Mouse (Mus musculus) brown adipose tissue, adult 24 weeks (tissue): Measurements from ENCODE around the gene Prkcsh. TPM values are rescaled to one million over a fixed set of nuclear protein-coding genes. Genes with fewer than 3 reads are reported as not detected.

Source experiments
- H3K27ac ChIP-seq: fragments of 200-500 bp; replicated peaks from 2 replicates; pipeline ENCODE4 v1.5.1; 2012; ENCODE audit warnings: low read depth, mild to moderate bottlenecking, low read length
- H3K4me1 ChIP-seq: fragments of 200-500 bp; 2 replicates; pipeline ENCODE4 v1.6.1; 2012; ENCODE audit warnings: low read length, mixed read lengths; ENCODE audit not compliant: control insufficient read depth, insufficient read depth, insufficient read length
- H3K4me3 ChIP-seq: fragments of 200-500 bp; 2 replicates; pipeline ENCODE4 v1.5.1; 2012; ENCODE audit warnings: low read depth, mild to moderate bottlenecking, low read length, moderate library complexity; ENCODE audit not compliant: insufficient read depth
- polyA plus RNA-seq: library from polyadenylated mRNA; stranded (reverse); fragments of >200 nt; gene quantifications from 2 replicates; pipeline ENCODE4 v1.2.4, GENCODE M21; 2012; ENCODE audit not compliant: missing spikeins, insufficient read depth, insufficient read length

Prkcsh gene
- polyA plus RNA-seq, 1 experiment, result 33.1 TPM

GRCm38 (mm10) chr9:22004546-22004945 lies 1.9 kb downstream of the Prkcsh start:
- peaks cover 6% of the 10 kb centered on the region for H3K4me1 ChIP-seq
- no peak overlapping the region for H3K27ac ChIP-seq
- no peak overlapping the region for H3K4me3 ChIP-seq

- Histone ChIP-seq H3K4me1 (no peaks in the 10 kb centered on the region), H3K27ac (no peak overlapping the region), H3K4me3 (no peak overlapping the region)
Measured at GRCm38 (mm10) chr9:22011055-22011454, 8.4 kb downstream of the Prkcsh start.

- Histone ChIP-seq H3K27ac (no peak overlapping the region), H3K4me1 (no peaks in the 10 kb centered on the region), H3K4me3 (no peak overlapping the region)
Measured at GRCm38 (mm10) chr9:22012731-22013130, 10.1 kb downstream of the Prkcsh start.

GRCm38 (mm10) chr9:22016245-22016644 lies 13.6 kb downstream of the Prkcsh start:
- Histone ChIP-seq H3K27ac (no peak overlapping the region), H3K4me1 (no peaks in the 10 kb centered on the region)

DNA sequence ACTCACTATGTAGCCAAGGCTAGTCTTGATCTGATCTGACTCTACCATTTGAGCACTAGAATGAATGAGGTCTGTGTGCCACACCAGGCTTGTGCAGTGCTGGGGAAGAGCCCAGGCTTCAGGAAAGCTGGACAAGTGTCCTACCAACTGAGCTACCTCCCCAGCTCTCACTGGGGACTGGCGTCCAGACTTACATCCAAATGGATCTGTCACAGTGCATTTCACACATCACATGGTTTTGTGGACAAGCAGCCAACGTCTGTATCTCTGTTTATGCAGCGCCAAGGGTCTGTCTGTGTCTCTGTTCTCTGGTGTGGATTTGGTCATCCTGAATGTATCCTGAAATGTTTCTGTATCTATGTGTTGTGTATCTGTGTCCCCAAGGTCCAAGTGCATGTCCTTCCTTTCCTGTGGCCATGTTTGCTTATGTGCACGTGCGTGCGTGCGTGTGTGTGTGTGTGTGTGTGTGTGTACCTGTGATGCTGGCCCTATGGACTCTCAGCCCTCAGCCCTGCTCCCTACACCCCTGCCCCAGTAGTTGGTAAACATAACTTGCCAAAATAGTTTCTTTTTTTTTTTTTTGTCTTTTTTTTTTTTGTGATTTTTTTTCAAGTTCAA lies 14.7 kb downstream of the Prkcsh start:
- Histone ChIP-seq H3K4me1 (no peaks in the 10 kb centered on the region), H3K4me3 (no peak overlapping the region), H3K27ac (no peak overlapping the region)

More at GRCm38 (mm10) chr9:22016245-22016644, 13.6 kb downstream of the Prkcsh start:
- H3K4me3 ChIP-seq, result no peak overlapping the region

- H3K4me1 ChIP-seq, result peaks cover 4% of the 10 kb centered on the region; the same call in 1 of the 2 replicates
- H3K4me3 ChIP-seq, result no peak overlapping the region
- H3K27ac ChIP-seq, result no peak overlapping the region
Measured at GRCm38 (mm10) chr9:22024592-22024991, 22.0 kb downstream of the Prkcsh start.

DNA sequence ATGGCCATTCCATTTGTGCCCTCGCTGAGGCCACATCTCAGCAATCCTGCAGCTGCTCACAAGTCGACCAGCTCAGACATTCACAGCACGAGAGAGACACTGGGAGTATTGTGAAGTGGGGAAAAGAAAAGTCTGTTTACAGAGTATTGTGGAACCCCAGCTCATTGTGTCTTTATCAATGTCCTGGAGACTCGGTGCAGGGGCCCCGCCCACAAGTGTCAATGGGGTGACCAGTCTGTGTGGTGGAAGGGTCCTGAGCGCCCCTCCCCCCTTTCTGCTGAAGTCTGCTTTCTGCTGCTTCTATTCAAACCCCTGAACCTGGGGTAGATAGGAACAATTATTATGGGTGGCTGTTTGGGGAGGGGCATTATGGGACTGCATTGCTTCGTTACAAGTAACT lies 25.9 kb downstream of the Prkcsh start:
- peaks cover 4% of the 10 kb centered on the region; the same call in 1 of the 2 replicates for H3K4me1 ChIP-seq

DNA sequence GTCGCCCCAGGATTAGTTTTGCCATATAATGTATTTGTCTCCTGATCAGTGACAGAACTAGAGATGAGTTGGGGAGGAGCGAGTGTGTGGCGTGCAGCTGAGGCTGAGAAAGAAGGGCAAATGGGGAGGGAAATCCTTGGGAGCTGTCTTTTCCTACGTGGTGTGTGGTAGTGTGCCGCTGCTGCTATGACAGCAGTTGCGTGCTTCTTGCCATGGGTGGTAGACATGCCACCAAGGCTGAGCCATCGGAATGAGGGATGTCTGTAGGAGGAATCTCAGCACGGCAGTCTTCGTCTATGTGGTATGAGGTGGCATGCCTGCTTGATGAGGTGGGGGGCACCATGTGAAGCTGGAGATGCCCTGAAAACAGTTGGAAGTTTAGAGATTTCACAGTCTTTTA lies 27.8 kb downstream of the Prkcsh start:
- Histone ChIP-seq H3K27ac (no peak overlapping the region), H3K4me1 (no peaks in the 10 kb centered on the region), H3K4me3 (no peak overlapping the region)

More for the DNA sequence above, 25.9 kb downstream of the Prkcsh start:
- Histone ChIP-seq H3K27ac (no peak overlapping the region), H3K4me3 (no peak overlapping the region)

DNA sequence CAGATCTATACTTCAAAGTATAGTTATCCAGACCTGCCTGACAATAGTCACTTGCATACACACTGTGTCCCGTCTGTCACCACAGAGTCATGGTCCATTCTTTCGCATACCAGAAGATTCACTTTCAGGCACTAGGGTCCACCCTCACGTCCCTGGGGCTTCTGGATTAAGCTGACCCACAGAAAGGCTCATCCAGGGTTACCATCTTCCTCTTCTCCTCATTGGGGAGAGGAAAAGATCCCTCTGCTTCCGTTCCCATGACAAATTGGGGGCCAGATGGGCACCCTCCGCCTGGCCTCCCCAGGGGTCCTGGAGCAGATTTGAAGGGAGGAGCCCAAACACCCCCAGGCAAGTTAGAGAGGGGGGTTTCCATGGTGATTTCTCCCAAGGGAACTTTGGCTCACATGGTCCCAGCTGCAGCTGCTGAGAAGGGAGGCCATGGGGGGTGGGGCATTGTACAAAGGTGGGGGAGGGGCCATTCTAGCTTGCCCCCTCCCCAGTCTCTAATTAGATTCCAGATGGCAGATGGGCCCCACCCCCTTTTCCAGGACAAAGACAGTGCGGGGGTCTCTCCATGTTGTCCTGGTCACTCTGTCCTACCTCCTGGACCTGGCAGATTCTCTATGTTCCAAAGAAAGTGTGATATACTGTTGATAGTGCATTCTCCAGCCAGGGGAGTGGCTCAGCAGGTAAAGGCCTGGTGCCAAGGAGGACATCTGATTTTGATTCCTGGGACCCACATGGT lies 32.9 kb downstream of the Prkcsh start:
- Histone ChIP-seq H3K27ac (no peak overlapping the region), H3K4me1 (no peaks in the 10 kb centered on the region), H3K4me3 (no peak overlapping the region)

DNA sequence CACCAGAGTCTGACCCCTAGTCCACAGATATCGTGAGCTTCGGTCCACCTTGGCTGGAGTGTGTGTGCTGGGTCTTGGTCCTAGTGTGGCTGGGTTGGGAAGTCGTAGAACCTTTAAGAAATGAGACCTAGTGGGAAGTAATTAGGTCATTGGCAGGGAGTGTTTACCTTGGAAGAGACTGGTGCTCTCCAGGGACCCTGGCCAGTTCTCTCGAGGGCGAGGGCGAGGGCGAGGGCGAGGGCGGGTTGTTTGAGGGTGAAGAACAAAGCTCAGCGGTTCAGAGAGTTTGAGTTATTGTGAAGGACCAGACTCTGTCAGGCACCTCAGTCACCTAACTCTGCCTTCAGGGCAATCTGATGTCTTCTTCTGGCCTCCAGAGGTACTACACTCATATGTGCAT lies 35.2 kb downstream of the Prkcsh start:
- Histone ChIP-seq H3K27ac (no peak overlapping the region), H3K4me1 (no peaks in the 10 kb centered on the region), H3K4me3 (no peak overlapping the region)

DNA sequence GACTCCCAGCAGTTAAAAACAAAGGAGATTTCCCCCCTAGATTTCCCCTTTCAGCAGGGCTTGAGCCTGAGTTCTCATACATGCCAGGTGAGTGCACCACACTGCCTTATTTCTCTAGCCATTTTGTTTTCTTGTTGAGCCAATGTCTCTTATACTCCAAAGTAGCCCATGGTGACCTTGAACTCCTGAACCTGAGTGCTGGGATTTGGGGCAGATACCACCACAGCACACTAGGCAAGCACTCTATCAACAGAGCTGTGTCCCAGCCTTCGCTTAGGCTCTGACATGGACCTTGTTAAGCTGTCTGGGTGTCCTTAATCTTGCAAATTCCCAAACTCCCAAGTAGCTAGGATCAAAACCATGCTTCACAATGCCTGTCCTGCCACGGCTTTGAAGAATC lies 39.2 kb downstream of the Prkcsh start:
- H3K4me1 ChIP-seq, result no peaks in the 10 kb centered on the region
- no peak overlapping the region for H3K4me3 ChIP-seq
- no peak overlapping the region for H3K27ac ChIP-seq

DNA sequence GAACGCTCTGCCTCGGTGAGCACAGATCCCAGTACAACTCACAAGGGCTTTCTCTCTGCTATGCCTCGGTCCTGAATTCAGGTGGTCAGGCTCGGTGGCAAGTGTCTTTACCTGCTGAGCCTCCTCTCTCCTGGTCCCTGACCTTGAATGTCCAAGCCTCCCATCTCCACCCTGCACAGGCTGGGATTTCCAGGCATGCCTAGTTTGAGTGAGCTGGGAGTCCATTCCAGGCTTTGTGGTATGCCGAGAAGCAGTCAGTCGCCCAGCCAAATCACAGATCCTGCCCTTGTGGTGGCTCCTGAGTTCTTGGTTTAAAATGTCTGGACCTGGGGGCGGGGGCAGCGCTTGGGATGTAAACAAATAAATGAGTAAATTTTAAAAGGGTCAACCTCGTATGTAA lies 44.7 kb downstream of the Prkcsh start:
- no peak overlapping the region for H3K27ac ChIP-seq

GRCm38 (mm10) chr9:22049315-22049714 lies 46.7 kb downstream of the Prkcsh start:
- Histone ChIP-seq H3K4me3 (no peak overlapping the region), H3K4me1 (no peaks in the 10 kb centered on the region), H3K27ac (no peak overlapping the region)

More for the DNA sequence above, 44.7 kb downstream of the Prkcsh start:
- Histone ChIP-seq H3K4me3 (no peak overlapping the region), H3K4me1 (no peaks in the 10 kb centered on the region)

DNA sequence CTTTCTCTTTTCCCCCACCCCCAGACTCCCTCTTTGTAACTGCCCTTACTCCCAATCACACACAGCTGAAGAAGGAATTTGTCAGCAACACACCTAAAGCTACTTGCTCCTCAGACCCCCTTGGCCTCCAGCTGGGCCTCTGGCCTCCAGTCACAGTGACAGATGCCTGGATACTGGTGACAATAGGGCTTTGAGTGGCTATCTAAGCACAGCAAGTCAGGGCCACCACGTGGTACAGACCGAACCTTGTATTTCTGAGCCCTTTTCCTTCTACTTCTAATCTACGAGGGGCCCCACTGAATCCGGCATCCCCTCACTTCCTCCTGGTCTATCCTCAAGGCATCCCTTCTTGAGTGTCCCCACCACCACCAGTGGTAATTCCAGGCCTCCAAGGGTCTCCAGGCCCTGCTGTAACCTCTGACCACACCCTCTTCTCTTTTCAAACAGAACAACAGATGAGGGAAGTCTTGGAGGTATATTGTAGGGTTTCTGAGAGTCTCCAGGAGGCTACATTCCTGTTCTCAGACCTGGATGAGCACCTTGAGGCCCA lies 47.2 kb downstream of the Prkcsh start:
- no peak overlapping the region for H3K27ac ChIP-seq
- H3K4me3 ChIP-seq, result no peak overlapping the region
- peaks cover 4% of the 10 kb centered on the region; the same call in 1 of the 2 replicates for H3K4me1 ChIP-seq

DNA sequence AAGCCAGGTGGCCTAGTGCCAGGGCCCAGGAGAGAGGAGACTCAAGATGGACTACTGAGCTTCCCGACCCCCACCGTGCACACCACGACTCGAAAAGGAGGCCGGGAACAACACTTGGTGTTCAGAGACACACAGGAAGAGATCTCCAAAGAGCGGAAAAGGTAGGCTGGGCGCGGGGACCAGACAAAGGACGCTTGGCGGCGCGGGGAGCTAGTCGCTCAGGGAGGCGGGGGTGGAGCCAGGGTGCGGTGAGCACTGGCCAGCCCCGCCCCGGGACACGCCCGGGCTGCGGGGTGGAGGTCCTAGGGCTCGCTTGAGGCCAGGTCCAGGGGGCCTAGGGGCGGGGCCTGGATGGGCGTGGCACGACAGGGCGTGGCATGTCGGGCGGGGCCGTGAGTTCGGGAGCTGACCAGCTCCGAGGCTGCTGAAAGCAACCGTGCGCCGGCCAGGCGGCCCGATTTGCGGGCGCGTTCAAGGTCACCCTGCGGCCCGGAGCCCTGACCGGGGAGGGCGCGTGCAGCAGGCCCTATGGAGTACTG lies 47.8 kb downstream of the Prkcsh start:
- Histone ChIP-seq H3K4me3 (peak overlapping the region; percentile 42), H3K4me1 (peaks cover 4% of the 10 kb centered on the region; the same call in 1 of the 2 replicates), H3K27ac (no peak overlapping the region)
